Mouse (Mus musculus): ENCODE data around the gene 4930432M17Rik.

GRCm38 (mm10) chr3:121628245-121628644 lies 42.3 kb upstream of the 4930432M17Rik start:
- TF ChIP-seq GATA1 (IDR thresholded peaks at IDR 0.05; ENCODE audit: low read length) (no peak), TAL1 (IDR thresholded peaks at IDR 0.05; ENCODE audit: low read length) (no peak)

Measured in erythroblast, embryonic 14.5 days (primary cell).